Mouse (Mus musculus): Measurements from ENCODE around the gene Hfe2.
"Not testable (repeated sequence)": the region's sequence is repeated elsewhere in the genome, so short reads cannot be mapped to it uniquely, and the experiment has no call there.

Gene Hfe2

DNA sequence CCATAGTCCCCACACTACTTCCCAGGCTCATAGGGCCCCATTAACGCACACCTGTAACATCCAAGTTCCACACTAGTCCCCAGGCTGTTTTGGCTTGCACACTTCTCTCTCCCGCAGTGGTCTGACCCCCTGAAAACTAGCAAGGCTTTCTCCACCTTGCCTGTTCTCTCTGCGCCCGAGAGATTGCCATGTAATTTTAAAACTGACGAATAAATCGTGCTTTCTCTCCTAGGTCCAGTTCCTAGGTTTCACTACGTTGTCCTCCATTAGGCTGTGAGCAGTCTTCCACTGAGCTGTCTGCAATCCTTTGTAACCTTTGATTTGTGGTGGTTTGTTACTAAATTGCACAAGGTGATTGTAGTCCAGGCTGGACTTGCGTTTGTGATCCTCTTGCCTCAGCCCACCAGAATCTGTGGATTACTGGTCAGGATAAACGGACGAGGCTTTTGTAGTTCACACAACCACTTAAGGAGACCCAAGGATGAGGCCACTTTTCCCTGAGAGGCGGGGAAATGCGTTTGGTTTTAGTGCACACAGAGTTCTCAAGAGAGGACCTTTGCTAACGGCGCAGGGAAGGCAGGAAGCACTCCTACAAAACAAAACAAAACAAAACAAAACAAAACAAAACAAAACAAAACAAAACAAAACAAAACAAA, 28.2 kb upstream of the Hfe2 start:
- not testable (repeated sequence) for DNase-seq

DNA sequence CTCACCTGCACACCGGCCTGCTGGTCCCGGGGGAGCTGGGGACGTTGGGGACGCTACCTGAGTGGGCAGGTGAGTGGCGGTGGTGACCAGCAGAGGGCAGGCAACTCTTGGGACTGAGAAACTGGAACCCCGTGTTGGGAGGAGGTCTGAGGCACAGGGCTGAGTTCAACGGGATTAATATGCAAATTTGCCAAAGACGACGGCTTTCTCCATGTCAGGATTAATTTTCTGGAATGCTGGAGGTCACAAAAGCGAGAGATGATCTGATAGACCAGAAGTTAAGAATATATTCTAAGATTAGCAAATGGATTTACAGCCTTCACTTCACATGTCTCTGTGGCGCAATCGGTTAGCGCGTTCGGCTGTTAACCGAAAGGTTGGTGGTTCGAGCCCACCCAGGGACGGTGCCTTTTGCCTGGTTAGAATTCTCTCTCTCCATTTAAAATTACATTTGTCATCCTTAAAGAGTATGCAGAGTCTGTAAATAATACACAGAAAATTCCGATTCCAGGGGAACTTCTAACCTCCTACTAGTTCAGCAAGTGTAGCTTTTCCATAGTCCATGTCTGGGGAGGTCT, 27.4 kb upstream of the Hfe2 start:
- peak; percentile 88 for DNase-seq

DNA sequence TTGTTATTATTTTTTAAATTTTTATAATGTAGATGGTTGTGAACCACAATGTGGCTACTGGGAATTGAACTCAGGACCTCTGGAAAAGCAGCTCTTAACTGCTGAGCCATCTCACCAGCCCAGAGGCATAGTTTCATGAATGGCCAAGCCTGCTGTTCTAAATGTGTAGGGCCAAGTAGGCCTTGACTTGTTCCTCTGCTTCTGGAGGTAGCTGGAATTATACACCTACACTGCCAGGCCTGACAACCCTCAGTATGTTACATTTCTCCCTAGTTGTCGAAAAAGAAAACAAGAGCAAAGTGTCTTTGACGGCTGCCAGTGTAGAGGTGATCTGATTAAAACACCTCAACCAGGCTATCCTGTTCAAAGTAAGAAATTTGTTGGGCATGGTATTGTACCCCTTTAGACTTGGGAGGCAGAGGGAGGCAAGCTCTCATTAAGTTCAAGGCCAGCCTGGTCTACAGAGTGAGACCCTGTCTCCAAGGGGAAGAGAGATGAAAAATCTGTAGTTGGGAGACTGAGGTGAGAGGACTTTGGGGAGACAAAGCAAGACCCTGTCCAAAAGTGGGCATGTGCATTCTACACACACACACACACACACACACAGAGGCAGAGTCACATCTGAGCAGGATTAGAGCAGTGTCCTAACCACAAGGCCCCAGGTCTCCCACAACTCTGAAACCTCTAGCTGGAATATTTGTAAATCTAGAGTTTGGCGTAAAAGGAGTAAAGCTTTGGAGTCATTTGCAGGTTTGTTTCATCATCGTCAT, 26.3 kb upstream of the Hfe2 start:
- no peak for DNase-seq

DNA sequence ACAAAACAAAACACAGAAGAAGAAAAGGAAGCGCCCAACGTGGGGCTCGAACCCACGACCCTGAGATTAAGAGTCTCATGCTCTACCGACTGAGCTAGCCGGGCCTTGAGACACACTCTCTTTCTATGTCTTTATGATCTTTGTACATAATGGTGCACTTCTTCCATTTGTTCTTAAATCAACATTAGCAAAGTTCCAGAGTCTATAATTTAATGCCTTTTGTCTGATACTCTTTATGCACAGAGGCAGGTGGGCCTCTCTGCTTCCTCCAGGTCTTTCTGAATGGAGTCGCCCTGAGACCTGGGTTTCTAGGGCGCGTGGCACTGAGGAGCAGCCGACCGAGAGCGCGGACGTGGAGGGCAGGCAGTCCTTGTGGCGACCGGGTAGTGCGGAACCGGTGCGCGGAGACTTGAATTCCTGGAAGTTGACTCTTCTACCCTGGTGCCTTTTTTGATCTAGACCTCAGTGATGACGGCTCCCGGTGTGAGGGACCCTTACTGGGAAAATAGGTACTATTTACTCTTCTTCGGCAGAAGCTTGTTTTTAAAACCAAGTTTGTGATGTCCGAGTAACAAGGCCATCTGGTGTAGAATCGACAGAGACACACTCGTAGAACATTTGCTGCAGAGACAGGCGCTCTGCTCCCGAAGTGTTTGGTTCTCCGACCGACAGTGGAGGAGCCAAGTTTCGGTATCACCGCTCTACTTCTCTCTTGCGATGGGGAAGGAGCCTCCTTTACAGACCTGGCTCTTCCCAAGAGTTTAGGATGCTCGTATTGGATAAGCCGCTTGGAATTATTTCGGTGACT, 25.3 kb upstream of the Hfe2 start:
- peak; percentile 86 for DNase-seq

DNA sequence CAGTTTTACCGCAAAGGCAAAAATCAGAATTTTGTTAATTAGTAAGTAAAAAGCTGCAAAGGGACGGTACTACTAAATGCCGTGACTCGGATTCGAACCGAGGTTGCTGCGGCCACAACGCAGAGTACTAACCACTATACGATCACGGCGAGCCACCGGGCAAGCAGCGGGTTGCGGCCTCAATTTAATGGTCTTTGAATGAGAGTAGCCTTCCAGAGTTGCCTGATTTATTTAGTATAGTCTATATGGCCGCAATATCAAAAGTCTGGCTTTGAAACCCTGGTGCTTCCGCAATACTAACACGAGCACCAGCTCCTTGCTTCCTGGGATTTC, 24.7 kb upstream of the Hfe2 start:
- peak; percentile 92 for DNase-seq

DNA sequence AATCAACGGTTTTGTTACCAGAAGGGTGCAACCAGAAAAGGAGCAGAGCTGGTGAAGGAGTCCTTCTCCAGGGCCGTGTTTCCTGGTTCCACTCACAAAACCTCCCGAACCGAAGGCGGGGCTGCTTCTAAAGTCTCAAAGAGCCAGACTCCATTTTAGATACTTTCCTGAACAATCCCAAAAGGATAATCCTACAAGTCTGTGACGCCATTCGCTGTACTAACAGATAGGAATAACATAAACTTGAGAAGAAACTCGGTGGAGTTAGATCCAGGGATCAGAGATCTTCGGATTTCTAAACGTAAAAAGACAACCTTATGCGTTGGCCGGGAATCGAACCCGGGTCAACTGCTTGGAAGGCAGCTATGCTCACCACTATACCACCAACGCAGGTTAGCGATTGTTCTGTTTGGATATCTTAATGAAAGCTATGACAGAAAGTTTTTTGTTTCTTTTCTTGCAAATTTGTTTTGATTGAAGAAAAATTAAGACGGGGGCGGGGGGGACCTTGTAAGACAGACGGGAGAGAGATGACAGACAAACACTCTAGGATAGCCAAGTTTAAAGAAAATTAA, 24.2 kb upstream of the Hfe2 start:
- peak; percentile 92 for DNase-seq

DNA sequence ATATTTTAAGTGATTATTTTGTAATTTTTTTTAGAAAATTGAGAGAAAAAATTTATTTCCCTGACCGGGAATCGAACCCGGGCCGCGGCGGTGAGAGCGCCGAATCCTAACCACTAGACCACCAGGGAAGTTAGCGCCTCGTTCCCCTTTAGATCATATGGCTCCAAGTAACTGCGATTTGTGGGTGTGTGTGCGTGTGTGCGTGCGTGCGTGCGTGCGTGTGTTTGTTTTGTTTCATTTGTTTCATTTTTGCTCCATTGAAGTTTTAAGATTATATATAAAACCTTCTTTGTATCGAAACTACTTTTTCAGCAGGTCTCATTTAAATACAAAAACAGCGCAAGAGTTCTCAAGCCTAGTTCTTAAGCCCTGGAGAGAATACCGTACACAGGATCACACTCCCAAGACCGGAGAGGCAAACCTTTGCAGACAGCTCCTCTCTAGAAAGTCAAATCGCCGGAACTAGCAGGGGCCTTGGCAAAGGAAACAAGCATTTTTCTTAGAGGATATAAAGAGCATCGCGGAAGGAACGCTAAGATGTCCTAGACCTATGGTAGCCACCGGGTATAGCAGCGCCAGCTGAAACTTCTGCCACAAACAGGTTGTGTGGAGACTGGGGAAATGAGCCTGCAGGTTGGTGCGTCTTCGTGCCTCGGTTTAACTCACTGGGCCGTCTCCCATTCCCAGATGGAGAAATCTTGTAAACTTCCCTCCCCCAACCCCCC, 23.4 kb upstream of the Hfe2 start:
- DNase-seq: peak; percentile 89

DNA sequence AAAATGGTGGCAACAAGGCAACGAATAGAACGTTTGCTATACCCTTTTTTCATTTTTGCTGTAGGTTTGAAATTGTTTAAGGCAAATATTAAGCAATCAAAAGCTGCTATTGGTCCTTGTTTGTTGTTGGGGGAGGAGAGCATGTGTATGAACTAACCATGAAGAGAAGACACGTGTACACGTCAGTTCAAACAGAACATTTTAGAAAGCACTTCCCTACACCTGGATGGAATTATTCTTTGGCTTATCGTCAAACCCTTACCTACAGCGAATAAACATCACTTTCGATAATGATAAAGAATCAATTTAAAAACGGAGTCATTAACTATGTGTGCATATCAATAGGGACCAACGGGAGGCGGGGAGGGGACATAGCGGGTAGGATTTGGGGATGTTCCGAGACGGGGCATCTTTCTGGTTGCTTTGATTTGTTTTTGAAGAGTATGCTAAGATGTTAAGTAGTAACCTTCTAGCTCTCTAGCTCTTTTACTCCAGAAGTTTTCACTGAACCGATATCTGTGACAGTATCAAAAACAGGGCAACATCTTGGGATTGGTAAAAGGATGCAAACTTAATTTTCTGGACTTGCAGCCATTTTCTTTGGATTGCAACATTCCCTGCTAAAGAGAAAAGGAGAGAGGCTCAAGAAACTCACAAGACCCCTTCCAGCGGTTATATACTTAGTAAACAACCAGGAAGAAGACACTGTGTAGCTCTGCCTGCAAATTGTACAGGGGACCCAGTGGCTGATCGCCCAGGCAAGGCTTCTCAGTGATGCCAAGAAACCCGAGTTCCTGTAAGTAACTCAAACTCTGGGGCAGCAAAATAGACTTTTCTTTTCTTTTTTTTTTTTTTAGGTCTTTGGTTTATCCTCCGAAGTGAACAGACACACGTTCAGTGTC, 22.5 kb upstream of the Hfe2 start:
- peak; percentile 49 for DNase-seq

DNA sequence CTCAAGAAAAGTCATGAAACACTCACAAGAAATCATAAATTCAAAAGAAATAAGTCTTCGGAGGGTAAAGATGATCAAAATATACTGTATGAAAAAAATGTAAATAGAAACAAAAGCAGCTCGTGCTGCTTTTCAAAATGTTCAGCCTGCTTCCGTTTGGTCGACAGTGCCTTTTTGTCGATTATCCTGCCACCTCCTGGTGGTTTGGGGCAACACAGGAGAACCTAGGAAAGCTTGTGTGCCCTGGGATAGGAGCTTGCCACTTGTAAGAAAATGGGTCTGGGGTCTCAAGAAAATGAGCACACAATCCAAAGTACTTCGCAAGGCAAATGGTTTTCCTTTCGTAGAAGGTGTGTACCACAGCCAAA, 21.9 kb upstream of the Hfe2 start:
- DNase-seq: peak; percentile 88

DNA sequence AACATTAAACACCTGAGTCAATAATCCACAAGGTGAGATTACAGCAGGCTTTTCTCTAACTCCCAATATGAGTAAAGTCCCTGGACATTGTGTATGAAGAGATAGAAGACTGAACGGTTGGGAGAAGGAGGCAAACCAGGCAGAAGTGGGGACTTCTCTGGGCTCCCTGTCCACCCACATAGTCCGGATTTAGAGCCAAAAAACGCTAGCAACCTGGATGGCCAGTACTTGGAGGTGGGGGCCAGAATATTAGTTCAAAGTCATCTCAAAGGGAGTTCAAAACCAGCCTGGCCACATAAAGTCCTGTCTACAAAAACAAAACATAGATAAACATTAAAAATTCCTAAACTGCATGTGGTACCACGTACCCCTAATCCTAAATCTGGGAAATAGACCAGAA, 21.0 kb upstream of the Hfe2 start:
- DNase-seq: no peak

DNA sequence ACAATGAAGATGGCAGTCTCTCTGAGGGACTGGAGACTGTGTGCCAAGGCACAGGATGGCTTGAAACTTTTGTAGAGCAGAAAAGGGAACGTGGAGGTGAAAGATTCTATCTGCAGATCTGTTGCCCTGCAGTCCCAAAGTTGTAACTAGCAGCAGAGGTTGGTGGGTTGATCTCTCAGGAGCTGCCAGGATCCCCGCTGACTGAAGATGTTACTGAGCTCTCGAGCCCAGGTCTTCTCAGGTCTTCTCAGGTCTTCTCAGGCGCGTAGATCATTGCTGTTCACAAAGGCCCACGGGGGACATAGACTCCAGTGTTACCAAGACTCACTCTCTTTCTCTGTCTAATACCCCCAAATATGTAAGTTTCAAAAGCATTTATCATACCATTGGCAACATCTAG, 20.0 kb upstream of the Hfe2 start:
- DNase-seq: no peak

DNA sequence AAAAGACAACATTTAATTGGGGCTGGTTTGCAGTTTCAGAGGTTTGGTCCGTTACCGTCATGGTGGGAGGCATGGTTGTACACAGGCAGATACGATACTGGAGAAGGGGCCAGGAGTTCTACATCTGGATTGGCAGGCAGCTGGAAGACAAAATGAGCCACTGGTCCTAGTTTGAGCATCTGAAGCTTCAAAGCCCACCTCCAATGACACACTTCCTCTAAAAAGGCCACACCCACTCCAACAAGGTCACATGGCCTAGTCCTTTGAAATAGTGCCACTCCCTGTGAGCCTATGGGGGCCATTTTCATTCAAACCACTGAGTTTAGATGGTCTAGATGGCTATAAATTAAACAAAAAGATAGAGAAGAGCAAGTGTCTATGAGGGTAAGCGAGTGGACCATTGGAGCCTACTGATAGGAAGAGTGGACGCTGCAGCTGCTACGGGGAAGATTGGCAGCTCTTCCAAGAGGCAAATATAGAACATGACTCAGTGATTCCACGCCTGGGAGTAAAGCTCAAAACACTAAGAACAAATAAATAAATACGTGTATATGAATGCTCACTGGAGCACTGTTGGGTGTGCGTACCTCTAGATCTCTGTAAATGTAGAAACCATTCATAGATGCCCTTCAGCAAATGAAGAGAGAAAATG, 18.4 kb upstream of the Hfe2 start:
- DNase-seq: no peak

DNA sequence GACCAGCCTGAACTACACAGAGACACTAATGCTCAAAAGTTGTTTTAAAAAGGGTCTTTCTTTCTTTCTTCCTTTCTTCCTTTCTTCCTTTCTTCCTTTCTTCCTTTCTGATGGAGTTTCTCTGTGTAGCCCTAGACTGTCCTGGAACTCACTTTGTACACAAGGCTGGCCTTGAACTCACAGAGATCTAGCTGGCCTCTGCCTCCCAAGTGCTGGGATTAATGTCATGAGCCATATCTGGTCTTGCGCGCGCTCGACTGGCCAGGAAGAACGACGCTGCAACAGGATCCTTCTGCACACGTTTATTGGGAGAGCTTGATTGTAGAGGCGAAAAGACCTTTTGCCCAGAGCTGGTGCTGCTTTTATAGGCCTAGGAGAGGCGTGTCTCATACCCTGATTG, 17.0 kb upstream of the Hfe2 start:
- not testable (repeated sequence) for DNase-seq

DNA sequence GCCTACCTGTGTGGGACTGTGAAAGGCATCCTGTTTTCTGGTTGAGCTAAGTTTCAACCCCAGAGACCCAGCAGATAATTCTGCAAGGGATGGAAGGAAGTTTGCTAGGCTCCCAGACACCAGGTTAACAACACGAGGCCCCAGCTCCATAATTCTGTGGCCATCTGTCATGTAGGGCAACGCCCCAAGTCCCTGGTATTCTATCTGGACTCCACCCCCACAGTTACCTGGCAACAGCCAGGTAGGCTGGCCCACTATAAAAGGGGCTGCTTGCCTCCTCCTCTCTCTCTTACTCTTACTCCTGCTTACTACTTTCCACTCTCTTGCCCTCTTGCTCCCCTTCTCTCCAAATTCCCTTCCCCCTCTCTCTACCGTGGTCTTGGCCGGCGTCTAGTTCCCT, 4.8 kb upstream of the Hfe2 start:
- no peak for DNase-seq

DNA sequence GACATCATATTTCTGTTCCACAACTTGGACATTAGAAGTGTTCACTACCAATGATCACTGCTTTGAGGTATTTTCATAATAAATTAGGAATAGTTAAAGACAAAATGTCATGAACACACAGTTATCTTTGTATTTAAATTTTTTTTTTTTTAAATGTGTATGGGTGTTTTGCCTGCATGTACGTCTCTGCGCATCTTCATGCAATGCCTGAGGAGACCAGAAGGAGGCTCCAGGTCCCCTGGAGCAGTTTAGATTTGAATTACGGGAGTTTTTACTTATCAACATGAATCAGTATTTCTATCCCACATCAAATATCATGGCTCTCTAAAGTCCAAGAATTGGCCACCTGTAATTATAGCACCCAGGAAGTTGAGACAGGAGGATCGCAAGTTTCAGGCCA, 2.8 kb upstream of the Hfe2 start:
- DNase-seq: peak; percentile 65

DNA sequence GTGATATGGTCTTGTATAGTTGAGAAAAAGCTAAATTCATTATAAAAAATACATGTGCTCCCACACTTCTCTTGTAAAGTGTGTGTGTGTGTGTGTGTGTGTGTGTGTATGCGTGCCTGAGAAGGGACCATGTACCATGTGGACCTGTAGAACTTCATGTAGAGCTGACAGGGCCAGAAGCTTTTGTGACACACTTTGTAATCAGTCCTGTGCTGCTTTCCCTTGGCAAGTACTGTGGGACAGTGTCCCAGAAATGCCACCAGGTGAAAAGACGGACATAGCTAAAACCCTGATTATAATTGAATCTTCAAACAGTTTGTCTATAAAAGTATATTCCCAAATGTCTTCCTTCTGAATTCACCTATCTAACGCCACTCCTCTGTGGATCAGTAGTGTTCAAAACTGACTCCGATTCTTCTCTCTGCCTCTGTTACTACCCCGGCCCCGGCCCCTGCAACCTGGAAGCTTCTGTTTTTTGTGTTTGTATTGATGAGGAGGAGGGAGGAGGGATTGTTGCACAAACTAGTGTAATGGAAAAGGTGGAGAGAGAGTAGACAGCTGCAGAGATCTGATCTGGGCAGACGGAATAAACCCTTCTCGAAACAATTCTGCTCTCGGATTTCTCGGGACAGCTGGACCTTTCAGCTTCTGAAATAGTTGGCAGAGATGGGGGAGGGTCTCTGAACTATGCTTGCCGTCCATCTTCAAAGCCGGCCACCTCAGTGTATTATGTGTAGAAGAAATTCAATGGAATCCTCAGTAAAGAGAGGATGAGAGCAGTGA, 753 bp upstream of the Hfe2 start:
- DNase-seq: no peak

DNA sequence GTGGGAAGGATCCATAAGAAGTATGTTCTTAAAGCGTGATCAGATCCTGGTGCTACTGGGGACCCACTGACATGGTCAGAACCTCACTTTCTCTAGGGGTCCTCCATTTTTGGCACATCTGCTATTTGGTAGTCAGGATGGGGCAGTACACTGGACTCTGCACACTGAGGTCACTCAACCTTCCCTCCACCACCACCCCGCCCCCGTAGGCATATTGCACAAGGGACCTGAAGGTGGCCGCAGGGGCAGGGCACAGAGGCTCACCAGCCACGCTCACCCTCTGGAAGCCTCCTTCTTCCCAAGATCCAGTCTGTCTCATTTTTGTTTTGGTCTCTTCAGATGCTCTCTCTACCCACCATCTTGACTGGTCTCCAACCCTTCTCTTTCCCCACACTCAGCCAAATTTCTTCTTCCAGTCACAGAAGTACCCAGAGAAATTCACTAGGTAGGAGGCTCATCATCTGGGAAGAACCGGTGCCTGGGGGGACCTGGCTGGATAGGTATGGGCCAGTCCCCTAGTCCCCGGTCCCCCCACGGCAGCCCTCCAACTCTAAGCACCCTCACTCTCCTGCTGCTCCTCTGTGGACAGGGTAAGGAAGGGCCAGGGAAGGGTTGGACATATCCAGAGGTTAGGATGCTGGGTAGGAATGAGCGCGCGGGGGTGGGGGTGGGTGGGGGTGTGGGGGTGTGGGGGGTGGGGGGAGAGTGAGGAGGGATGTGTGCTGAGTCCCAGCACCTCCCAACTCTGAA, 1.2 kb downstream of the Hfe2 start:
- DNase-seq: no peak

DNA sequence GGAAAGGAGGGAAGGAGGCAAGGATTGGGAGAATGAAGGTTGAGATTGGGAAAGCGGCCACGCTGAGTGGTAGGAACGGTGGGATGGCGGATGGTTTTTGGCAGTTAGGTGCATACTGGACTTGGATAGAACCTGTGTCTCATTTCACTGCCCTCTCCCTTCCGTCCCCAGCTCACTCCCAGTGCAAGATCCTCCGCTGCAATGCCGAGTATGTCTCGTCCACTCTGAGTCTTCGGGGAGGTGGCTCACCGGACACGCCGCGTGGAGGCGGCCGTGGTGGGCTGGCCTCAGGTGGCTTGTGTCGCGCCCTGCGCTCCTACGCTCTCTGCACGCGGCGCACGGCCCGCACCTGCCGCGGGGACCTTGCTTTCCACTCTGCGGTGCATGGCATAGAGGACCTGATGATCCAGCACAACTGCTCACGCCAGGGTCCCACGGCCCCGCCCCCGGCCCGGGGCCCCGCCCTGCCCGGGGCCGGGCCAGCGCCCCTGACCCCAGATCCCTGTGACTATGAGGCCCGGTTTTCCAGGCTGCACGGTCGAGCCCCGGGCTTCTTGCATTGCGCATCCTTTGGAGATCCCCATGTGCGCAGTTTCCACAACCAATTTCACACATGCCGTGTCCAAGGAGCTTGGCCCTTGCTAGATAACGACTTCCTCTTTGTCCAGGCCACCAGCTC, 2.0 kb downstream of the Hfe2 start:
- no peak for DNase-seq

DNA sequence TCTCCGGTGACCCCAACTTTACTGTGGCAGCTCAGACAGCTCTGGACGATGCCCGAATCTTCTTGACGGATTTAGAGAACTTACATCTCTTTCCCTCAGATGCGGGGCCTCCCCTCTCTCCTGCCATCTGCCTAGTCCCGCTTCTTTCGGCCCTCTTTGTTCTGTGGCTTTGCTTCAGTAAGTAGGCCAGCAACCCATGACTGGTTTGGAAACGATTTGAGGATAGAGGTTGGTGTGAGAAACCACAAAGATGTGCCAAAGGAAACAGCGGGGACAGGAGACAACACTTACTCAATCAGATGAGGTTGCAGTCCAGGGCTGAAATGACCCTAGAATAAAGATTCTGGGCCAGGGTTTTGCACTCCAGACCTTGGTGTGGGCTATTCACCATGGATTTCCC, 3.5 kb downstream of the Hfe2 start:
- no peak for DNase-seq
